Mouse (Mus musculus) liver, embryonic 18 days (tissue): ENCODE measurements around the gene Chit1. TPM values are rescaled to one million over a fixed set of nuclear protein-coding genes. Genes with fewer than 3 reads are reported as not detected.

ENCODE experiments used
- polyA plus RNA-seq: library from polyadenylated mRNA; depleted of rRNA; stranded (reverse); fragments of >200 nt; gene quantifications from 2 replicates; pipeline ENCODE4 v1.2.3, GENCODE M21; 2012; rRNA removed

Gene Chit1
- 0.23 and 0.26 TPM in 2 replicates for polyA plus RNA-seq

DNA sequence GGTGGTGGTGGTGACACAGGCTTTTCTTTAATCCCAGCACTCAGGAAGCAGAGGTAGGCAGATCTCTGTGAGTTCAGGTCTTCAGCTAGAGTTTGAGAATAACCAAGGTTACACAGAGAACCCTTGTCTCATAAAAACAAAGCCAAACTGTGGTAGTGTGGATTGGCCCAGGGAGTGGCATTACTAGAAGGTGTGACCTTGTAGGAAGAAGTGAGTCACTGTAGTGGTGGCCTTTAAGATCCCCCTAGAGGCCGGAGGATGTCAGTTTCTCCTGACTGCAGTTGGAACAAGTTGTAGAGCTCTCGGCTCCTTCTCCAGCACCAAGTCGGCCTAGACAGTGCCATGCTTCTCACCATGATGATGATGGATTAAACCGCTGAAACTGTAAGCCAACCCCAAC, at the start of gene Chit1:
Gene Chit1, plus strand, starts transcription at position 264 of the 400 bp plus-strand sequence.

DNA sequence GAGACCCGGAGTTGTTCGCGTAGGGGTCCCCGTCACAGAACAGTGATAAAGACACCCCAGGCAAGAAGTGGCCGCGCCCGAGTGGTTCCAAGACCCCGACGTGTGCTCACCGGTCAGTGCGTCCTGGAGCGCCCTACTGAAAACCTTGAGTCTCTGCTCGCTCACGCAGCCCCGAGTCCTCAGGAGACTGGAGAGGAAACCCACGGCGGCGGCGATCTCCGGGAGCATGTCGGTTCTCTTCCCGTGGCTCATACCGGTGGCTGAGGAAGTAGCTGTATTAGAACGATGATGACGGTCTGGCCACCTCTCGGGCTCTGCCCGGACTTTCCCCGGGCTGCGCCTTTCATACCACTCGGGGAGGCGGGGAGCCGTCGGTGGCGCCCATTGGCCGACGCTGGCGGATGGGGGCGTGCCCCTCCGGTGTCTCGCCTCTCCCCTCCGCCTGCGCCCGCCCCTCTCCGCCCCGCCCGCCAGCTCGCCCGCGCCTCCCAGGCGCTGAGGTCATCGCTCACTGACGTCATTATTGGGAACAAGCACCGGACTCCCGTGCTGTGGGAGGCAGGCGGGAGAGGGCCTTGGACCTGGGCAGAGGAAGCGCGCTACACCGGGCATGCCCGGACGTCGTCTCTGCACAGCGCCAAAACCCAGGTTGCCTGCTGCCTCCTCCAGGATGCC, 32.1 kb upstream of the Chit1 start, which contains the start of gene Btg2:
Gene Btg2, minus strand, starts transcription at position 319 of the 675 bp plus-strand sequence.

GRCm38 (mm10) chr1:134182025-134182424, 71.0 kb downstream of the Chit1 start, which contains the start of gene Chil1:
Gene Chil1 (plus strand): TSS chr1:134182176.

DNA sequence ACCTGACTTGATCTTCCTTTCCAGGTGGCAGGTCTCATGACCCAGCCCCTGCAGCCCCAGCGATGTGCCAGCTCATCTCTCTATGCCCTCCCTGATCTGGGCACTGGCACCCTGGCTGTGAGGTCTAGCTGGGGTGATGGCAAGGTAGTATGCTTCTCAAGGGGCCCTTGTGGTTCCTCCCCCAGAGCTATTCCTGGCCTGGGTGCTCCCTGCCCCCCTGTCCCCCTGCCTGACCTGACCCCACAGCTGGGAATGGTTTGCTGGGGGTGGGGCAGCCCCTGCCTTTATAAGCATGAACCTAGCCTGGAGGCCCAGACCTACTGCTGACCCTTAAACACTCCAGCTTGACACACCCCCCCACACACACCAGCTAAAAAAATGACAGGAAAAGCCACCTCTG, 82.1 kb downstream of the Chit1 start, which contains the start of gene Mybph:
Gene Mybph, plus strand, starts transcription at position 323 of the 400 bp plus-strand sequence.

Other genes starting within 250 kb of the Chit1 start
- gene Optc, start 203.2 kb upstream of the Chit1 start, polyA plus RNA-seq, result 0.16 and 0.22 TPM in 2 replicates
- gene Prelp, start 189.8 kb upstream of the Chit1 start, polyA plus RNA-seq, result 3.5 and 4.1 TPM in 2 replicates
- 1.6 TPM in 2 replicates for gene Fmod, start 74.0 kb upstream of the Chit1 start, polyA plus RNA-seq
- 37.6 and 39.0 TPM in 2 replicates for gene Btg2, start 32.1 kb upstream of the Chit1 start, polyA plus RNA-seq
- gene Chil1, start 70.9 kb downstream of the Chit1 start, polyA plus RNA-seq, result 21.6 and 27.7 TPM in 2 replicates
- gene Mybph, start 82.2 kb downstream of the Chit1 start, polyA plus RNA-seq, result 0.06 and 0.13 TPM in 2 replicates
- gene Adora1, start 124.2 kb downstream of the Chit1 start, polyA plus RNA-seq, result 4.9 and 8.5 TPM in 2 replicates
- 0.02 and 0.05 TPM in 2 replicates for gene Myog, start 178.7 kb downstream of the Chit1 start, polyA plus RNA-seq
- gene Ppfia4, start 221.7 kb downstream of the Chit1 start, polyA plus RNA-seq, result 1.8 and 1.9 TPM in 2 replicates